Mouse (Mus musculus): ENCODE results near the gene Smbd1. TPM values are rescaled to one million over a fixed set of nuclear protein-coding genes. Genes with fewer than 3 reads are reported as not detected.
A peak's percentile ranks its signal among the peaks of the same experiment; 100 is the strongest.

The Smbd1 gene
- not detected in 2 replicates for polyA plus RNA-seq (2012; rRNA removed)

DNA sequence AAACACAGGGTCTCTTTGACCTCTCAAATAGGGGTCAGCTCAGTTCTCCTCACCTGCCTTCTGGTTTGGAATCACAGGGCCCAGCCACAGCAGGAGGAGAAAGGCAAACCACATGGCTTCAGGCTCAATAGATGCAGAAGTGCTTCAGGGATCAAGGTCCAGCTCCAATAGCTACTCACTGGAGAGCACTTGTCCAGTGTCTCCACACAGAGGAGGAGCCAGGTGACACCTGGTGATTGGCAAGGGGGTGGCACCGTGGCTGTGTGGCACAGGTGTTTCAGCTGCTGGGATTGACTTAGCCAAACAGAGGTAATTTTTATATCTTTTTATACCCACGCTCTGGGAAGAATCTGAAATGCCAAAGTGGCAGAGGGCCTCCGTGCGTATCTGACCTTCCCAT is at the start of gene Smbd1:
TSS of gene Smbd1 (minus strand) at position 157 of the 400 bp plus-strand sequence.
- H3K4me3 ChIP-seq (ENCODE audit: insufficient read depth, low read length) = no peak within 1 kb of the TSS
- no peak within 1 kb of the TSS for H3K27ac ChIP-seq (ENCODE audit: insufficient read depth, low read length)
- no peaks in the 10 kb centered on the region; the same call in 1 of the 2 replicates for H3K4me1 ChIP-seq (ENCODE audit: control insufficient read depth, insufficient read depth, low read length)
- no peak for TF ChIP-seq POLR2A (IDR thresholded peaks at IDR 0.05; ENCODE audit: extremely low read depth, insufficient read depth, low read length)
- TF ChIP-seq CTCF (IDR thresholded peaks at IDR 0.05; ENCODE audit: extremely low read depth, insufficient read depth, low read length) = no peak

DNA sequence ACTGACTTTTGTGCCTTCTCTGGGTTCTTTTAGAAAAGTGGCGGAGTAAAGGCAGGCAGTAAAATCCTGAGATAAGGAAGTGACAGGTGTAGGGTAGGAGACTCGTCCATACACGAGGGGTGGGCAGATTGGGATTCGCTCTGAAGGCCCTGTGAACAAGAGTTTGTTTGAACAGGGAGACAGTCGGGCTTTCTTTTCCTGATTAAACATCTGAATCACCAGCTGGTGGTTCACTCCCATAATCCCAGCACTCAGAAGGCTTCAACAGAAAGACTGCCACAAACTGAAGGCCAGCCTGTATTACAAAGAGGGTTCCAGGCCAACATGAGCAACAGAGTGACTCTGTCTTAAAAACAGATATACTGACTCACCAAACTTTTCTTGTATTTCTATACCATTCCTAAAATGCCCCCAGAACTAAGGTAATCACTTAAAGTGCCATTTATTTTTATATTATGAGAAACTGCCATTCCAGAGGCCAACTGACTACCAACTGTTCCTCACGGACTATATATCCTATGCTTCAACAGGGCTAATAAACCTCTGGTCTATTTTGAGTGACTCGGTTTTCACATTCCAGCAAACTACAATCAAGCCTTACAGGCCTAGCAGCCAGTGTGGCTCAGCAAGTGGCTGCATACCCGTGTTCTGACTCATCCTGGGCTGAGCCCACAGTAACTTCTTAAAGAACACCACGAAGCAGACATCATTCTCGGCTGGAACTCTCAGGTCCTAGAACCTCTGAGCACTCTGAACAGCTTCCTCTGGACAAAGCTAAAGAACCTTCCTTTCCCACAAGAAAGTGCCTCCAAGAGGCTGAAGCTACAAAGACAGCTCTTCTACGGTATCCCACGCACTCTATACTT is 48.7 kb upstream of the Smbd1 start:
- Histone ChIP-seq H3K4me1 (ENCODE audit: control insufficient read depth, insufficient read depth, low read length) (peaks cover 13% of the 10 kb centered on the region), H3K4me3 (ENCODE audit: insufficient read depth, low read length) (no peak overlapping the region), H3K27ac (ENCODE audit: insufficient read depth, low read length) (no peak overlapping the region)
- TF ChIP-seq CTCF (IDR thresholded peaks at IDR 0.05; ENCODE audit: extremely low read depth, insufficient read depth, low read length) (no peak), POLR2A (IDR thresholded peaks at IDR 0.05; ENCODE audit: extremely low read depth, insufficient read depth, low read length) (no peak)

DNA sequence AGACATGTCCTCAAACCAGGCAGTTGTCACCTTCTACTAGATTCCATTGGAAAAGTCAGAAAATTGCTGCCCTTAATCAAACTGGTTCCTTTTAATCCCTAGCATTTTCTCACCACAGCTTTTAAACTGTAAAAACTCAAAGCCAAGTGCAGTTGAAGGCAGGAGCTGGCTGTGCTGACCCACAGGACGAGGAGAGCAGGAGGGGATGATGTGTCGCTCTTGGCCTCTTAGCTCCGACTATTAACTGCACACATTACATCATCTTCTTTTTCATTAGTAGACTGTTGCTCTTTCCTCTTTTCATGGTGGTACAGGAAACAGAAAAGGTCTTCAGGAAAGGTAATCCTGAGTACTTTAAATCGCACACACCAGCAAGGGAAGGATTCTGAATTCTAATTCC is 48.1 kb upstream of the Smbd1 start:
- no peak overlapping the region for H3K4me3 ChIP-seq (ENCODE audit: insufficient read depth, low read length)
- H3K4me1 ChIP-seq (ENCODE audit: control insufficient read depth, insufficient read depth, low read length) = peaks cover 13% of the 10 kb centered on the region
- H3K27ac ChIP-seq (ENCODE audit: insufficient read depth, low read length) = no peak overlapping the region
- no peak for TF ChIP-seq CTCF (IDR thresholded peaks at IDR 0.05; ENCODE audit: extremely low read depth, insufficient read depth, low read length)
- TF ChIP-seq POLR2A (IDR thresholded peaks at IDR 0.05; ENCODE audit: extremely low read depth, insufficient read depth, low read length) = no peak

DNA sequence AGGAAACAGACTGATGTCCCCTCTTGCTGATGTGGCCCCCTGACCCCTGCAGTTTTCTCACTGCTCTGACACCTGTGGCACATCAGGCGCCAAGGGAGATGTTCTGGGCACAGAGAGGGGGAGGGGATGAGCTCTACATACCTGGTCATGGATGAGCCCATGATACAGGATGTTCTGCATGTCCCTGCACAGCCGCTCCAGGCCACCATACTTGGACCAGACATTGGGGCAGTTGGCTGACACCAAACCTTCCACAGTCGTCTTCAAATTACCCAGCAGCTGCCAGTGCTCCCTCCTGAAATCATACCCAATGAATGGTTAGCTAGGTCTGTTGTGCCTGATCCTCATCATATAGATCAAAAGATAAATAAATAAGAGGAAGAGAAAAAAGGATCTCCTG is 46.5 kb upstream of the Smbd1 start:
- Histone ChIP-seq H3K4me3 (ENCODE audit: insufficient read depth, low read length) (no peak overlapping the region), H3K27ac (ENCODE audit: insufficient read depth, low read length) (no peak overlapping the region), H3K4me1 (ENCODE audit: control insufficient read depth, insufficient read depth, low read length) (peaks cover 13% of the 10 kb centered on the region)
- TF ChIP-seq POLR2A (IDR thresholded peaks at IDR 0.05; ENCODE audit: extremely low read depth, insufficient read depth, low read length) (no peak), CTCF (IDR thresholded peaks at IDR 0.05; ENCODE audit: extremely low read depth, insufficient read depth, low read length) (no peak)

- Histone ChIP-seq H3K4me3 (ENCODE audit: insufficient read depth, low read length) (no peak overlapping the region), H3K27ac (ENCODE audit: insufficient read depth, low read length) (no peak overlapping the region; the same call in 1 of the 2 replicates), H3K4me1 (ENCODE audit: control insufficient read depth, insufficient read depth, low read length) (peaks cover 10% of the 10 kb centered on the region)
- no peak for TF ChIP-seq POLR2A (IDR thresholded peaks at IDR 0.05; ENCODE audit: extremely low read depth, insufficient read depth, low read length)
- no peak for TF ChIP-seq CTCF (IDR thresholded peaks at IDR 0.05; ENCODE audit: extremely low read depth, insufficient read depth, low read length)
Measured at GRCm38 (mm10) chr16:32854050-32854571, 43.8 kb upstream of the Smbd1 start.

DNA sequence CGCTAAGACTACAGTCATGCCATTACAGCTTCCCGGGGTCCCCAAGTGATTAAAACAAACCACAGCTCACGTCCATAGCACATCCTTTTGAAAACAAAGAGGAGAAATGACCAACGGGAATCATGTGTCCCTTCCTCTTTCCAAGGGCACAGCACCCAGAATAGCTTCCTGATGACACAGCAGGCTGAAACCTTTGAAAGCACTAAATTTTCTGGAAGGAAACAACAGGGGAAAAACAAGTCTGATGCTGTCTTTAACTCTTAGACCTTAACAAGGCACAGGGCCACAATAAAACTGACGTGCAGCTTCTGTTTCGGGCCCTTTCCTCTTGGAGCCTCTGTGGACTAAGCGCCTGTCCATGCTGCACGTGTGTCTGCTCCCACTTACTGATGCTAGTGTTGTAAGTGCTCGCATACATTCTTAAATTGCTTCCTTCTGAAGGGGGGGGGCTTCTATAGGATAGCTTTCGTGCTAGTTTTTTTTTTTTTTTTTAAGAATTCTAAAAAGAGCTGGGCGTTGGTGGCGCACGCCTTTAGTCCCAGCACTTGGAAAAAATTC is 43.3 kb upstream of the Smbd1 start:
- TF ChIP-seq POLR2A (IDR thresholded peaks at IDR 0.05; ENCODE audit: extremely low read depth, insufficient read depth, low read length) = no peak
- TF ChIP-seq CTCF (IDR thresholded peaks at IDR 0.05; ENCODE audit: extremely low read depth, insufficient read depth, low read length) = no peak
- 0 out of 2 replicates have a peak overlapping the region, but pooled peaks have one; percentile 23 for H3K27ac ChIP-seq (ENCODE audit: insufficient read depth, low read length)
- no peak overlapping the region for H3K4me3 ChIP-seq (ENCODE audit: insufficient read depth, low read length)
- peaks cover 10% of the 10 kb centered on the region for H3K4me1 ChIP-seq (ENCODE audit: control insufficient read depth, insufficient read depth, low read length)

DNA sequence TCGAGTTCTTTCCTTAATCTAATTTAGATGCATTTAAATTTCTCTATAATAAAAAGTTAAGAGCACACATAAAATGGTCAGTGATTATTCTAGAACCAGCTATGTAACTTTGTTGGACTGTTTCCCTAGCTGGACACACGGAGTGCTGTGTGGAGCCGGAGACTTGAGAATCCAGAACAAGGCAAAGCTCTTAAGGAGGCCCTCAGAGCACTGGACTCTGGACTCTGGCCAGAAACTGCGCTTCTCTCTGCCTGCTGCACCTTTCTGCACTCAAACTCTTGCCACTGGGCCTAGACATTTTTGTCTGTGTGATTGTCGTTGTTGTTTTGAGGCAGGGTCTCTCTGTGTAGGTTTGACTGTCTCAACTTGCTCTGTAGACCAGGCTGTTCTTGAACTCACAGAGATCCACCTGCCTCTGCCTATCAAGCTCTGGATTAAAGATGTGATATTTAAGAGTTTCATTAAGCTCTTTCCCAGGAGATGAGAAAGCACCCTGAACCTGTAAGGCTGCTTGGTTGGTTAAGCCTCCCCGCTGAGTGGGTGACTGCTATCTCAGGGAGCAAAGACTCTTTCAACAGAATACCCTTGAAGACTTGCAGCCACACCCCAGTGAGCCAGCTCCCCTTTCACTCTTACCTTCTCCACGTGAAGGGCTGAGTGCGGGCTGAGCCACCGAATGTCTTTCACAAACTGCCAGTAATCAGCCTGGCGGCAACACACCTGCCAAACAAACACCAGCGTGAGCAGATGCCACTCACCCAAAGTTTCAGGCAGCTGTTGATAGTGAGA is 39.0 kb upstream of the Smbd1 start:
- Histone ChIP-seq H3K4me3 (ENCODE audit: insufficient read depth, low read length) (no peak overlapping the region), H3K4me1 (ENCODE audit: control insufficient read depth, insufficient read depth, low read length) (peaks cover 5% of the 10 kb centered on the region; the same call in 1 of the 2 replicates), H3K27ac (ENCODE audit: insufficient read depth, low read length) (no peak overlapping the region)
- no peak for TF ChIP-seq CTCF (IDR thresholded peaks at IDR 0.05; ENCODE audit: extremely low read depth, insufficient read depth, low read length)

DNA sequence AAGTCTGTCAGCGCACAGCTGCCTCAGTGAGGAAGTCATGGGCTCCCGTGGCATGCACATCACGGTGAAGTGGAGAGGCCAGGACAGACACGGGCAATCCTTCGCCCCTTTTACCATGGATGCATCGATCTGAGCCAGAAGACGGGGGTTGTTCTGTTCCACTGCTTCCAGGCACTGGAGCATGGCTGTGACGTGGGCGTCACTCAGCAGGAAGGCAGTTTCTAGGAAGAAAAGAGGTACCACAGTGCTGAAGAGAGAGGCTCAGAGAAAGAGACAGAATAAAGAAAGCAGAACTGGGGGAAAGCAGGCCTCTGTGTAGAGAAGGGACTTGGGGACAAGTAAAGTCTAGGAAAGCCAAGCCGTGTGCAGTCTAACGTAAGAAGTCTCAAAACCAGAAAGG is 36.8 kb upstream of the Smbd1 start:
- TF ChIP-seq CTCF (IDR thresholded peaks at IDR 0.05; ENCODE audit: extremely low read depth, insufficient read depth, low read length) (no peak), POLR2A (IDR thresholded peaks at IDR 0.05; ENCODE audit: extremely low read depth, insufficient read depth, low read length) (no peak)
- H3K27ac ChIP-seq (ENCODE audit: insufficient read depth, low read length) = no peak overlapping the region
- H3K4me3 ChIP-seq (ENCODE audit: insufficient read depth, low read length) = no peak overlapping the region
- no peaks in the 10 kb centered on the region for H3K4me1 ChIP-seq (ENCODE audit: control insufficient read depth, insufficient read depth, low read length)

DNA sequence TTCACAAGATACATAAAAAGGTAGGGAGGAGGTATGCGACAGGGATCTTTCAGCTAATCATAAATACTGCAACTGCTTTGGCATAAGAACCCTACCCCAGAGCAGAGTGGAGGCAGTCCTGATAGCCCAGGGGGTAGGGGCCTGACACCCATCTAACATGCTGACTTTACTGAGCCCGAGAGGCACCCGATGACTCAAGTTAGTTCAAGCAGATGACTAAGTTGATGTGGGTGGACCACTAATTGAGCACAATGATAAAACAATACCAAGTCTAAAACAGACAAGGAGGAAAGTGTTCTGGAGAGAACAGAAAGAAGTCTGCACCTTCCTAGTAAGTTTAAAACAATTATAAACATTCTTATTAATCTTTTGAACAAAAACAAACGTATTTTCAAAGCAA is 21.2 kb upstream of the Smbd1 start:
- H3K27ac ChIP-seq (ENCODE audit: insufficient read depth, low read length) = no peak overlapping the region
- no peak for TF ChIP-seq POLR2A (IDR thresholded peaks at IDR 0.05; ENCODE audit: extremely low read depth, insufficient read depth, low read length)
- no peak for TF ChIP-seq CTCF (IDR thresholded peaks at IDR 0.05; ENCODE audit: extremely low read depth, insufficient read depth, low read length)
- peaks cover 2% of the 10 kb centered on the region; the same call in 1 of the 2 replicates for H3K4me1 ChIP-seq (ENCODE audit: control insufficient read depth, insufficient read depth, low read length)
- H3K4me3 ChIP-seq (ENCODE audit: insufficient read depth, low read length) = no peak overlapping the region
